Mouse (Mus musculus): Measurements from ENCODE around the gene Slco1a4. TPM values are rescaled to one million over a fixed set of nuclear protein-coding genes. Genes with fewer than 3 reads are reported as not detected.

Gene Slco1a4
- polyA plus RNA-seq (2015; fragmentation: Nextera tagmentation; extraction: Ambion mirVana): not detected in 2 replicates

GRCm38 (mm10) chr6:141856085-141856484 lies at the start of gene Slco1a4:
Slco1a4 (minus strand) TSS chr6:141856199.

GRCm38 (mm10) chr6:141773710-141774109 lies 82.3 kb downstream of the Slco1a4 start, which contains the start of gene Gm5724:
Gm5724 (minus strand) TSS chr6:141773810.

Other genes starting within 250 kb of the Slco1a4 start
- 0.06 and 0.40 TPM in 2 replicates for gene Slco1b2, start 226.7 kb downstream of the Slco1a4 start, polyA plus RNA-seq (2015; fragmentation: Nextera tagmentation; extraction: Ambion mirVana)
- not detected in 2 replicates for gene Gm5724, start 82.4 kb downstream of the Slco1a4 start, polyA plus RNA-seq (2015; fragmentation: Nextera tagmentation; extraction: Ambion mirVana)
- gene Slco1a1, start 90.8 kb upstream of the Slco1a4 start, polyA plus RNA-seq (2015; fragmentation: Nextera tagmentation; extraction: Ambion mirVana): not detected in 2 replicates
- gene Gm6614, start 155.2 kb upstream of the Slco1a4 start, polyA plus RNA-seq (2015; fragmentation: Nextera tagmentation; extraction: Ambion mirVana): not detected in 2 replicates